Mouse (Mus musculus) bone marrow, adult 2 months (tissue): Measurements from ENCODE around the gene B4galt3. TPM values are rescaled to one million over a fixed set of nuclear protein-coding genes. Genes with fewer than 3 reads are reported as not detected.
A peak's percentile ranks its signal among the peaks of the same experiment; 100 is the strongest.

Source experiments
- H3K27ac ChIP-seq: fragments of 200-500 bp; 2 replicates; pipeline ENCODE4 v1.5.1; 2012; ENCODE audit warnings: low read depth, mild to moderate bottlenecking, control low read depth, inconsistent platforms, low read length; ENCODE audit not compliant: control insufficient read depth, poor library complexity, insufficient read depth
- H3K4me1 ChIP-seq: fragments of 200-500 bp; 2 replicates; pipeline ENCODE4 v1.6.1; 2011; ENCODE audit warnings: low read length; ENCODE audit not compliant: control insufficient read depth, insufficient read depth
- H3K4me3 ChIP-seq: fragments of 200-500 bp; replicated peaks from 2 replicates; pipeline ENCODE3; 2011; ENCODE audit warnings: mild to moderate bottlenecking, low read depth, low read length, control low read depth; ENCODE audit not compliant: control insufficient read depth
- CTCF ChIP-seq: fragments of 200-500 bp; IDR thresholded peaks from 2 replicates; pipeline ENCODE4 v1.5.1; 2011; ENCODE audit warnings: low read length, control low read depth; ENCODE audit not compliant: control insufficient read depth, insufficient read depth
- POLR2A ChIP-seq: fragments of 200-500 bp; IDR thresholded peaks from 2 replicates; pipeline ENCODE4 v1.6.1; 2011; ENCODE audit warnings: low read depth, mild to moderate bottlenecking, control low read depth, low read length, borderline replicate concordance; ENCODE audit not compliant: control insufficient read depth
- WGBS: fragments of 180-500 bp; shearing (Covaris S2); methylation state at CpG from one replicate; pipeline ENCODE4 v1.1.7; 2018; 5-methylcytosine and 5-hydroxymethylcytosine counted together
- polyA plus RNA-seq: library from polyadenylated mRNA; stranded (reverse); fragments of >200 nt; gene quantifications from 2 replicates; pipeline ENCODE4 v1.2.4, GENCODE M21; 2011; ENCODE audit warnings: low replicate concordance; ENCODE audit not compliant: missing spikeins, insufficient read depth, insufficient read length

Gene B4galt3
- 29.8 and 67.5 TPM in 2 replicates for polyA plus RNA-seq

DNA sequence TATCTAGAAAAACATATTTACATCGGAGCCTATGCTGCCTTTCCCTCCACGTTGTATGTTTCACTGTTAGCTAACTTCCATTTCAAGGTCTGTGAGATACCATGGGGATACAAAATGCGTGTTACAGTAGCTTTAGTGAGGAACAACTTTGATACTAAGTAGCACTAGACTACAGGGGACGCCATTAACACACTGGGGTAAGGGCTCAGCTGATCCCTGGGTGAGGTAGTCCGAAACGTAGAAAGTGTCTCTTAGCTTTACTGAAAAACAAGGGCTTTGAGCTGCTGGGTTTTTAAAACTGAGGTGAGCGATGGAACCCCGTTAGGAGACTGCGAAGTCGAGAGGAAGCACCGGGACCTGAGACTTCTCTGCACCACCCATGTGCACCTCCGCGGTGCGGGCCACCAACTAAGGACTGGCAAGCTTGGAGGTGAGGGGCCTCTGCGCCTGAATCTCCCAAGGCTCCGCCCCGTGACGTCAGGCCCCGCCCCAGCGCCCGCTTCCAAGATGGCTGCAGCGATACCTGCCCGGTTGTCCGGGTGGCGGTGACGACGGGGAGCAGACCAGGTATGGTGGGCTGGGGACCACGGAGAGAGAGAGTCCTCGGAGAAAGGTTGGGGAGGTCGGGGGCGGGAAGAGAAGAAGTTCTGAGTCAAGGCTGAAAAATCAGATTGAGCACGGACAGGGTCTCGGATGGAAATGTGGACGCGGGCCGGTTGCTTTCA is at the start of gene B4galt3:
Gene B4galt3, plus strand, starts transcription at position 481 of the 725 bp plus-strand sequence.
- H3K4me3 ChIP-seq: peak within 1 kb of the TSS; percentile 95
- 5% methylated on average over 36 of the region's 36 CpGs for WGBS
- TF ChIP-seq CTCF (no peak), POLR2A (peak; percentile 99)
- peak within 1 kb of the TSS; percentile 78 for H3K27ac ChIP-seq
- H3K4me1 ChIP-seq: peaks cover 2% of the 10 kb centered on the region; the same call in 1 of the 2 replicates

DNA sequence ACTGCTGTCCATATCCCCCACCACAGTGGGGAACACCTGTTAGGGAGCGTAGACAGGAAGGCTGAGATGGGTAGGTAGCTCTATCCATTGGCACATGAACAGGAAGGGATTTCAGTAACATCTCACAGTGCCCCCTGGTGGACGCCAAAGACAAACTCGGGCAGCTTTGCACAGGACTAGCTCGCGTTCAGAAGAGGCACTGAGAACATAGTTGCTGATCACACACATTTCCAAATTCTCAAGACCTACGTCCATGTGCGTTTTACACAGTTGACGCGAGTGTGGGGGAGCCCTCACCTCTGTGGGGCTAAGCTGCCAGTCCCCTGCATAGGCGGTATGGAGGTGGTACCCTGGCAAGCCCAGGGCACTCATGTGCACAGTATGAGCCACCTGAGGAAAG is 49.3 kb upstream of the B4galt3 start:
- Histone ChIP-seq H3K4me3 (no peak overlapping the region), H3K27ac (no peak overlapping the region)
- WGBS: 10% methylated on average over 10 of the region's 10 CpGs

DNA sequence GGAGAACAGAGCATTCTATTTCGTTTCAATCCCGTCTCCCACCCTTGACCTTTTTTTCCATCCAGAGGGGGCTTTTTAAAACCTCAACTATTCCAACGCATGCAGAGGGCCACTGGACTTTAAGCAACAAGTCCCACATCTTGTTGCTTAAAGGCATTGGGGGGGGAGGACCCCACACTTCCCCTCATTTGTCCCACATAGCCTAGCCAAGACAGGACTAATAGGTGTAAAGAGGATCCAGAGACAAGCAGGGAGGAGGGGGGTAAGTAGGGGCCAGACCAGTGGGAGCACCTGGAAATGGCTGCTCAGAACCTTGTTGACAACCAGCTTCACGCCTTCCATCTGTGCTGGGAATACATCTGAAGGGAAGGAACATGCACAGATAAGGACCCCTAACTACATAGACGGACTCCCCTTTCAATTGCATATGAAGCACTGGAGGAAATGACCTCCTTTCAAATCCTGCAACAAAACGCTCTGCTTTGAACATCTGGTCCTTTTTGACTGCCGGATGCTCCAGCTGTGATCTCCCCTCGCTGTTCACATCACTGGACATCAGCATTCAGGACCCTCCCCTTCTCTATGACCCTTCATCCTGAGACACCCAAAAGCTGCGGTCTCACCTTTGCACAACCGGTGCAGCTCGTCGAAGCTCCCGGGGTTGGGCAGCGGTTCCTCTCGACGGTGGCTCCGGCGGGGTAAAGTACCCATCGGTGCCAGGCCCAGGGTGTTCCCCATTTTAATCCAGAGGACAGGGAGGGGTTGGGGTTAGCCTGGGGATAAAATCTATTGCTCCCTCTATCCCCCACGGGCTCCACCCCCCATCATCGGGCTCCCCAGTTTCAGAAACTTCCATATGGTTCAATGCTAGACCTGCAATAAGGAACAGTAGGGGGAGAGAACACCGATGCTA is 48.6 kb upstream of the B4galt3 start:
- H3K4me1 ChIP-seq: peaks cover 3% of the 10 kb centered on the region
- TF ChIP-seq POLR2A (no peak), CTCF (no peak)
- peak overlapping the region; percentile 70 for H3K4me3 ChIP-seq
- H3K27ac ChIP-seq: no peak overlapping the region
- 8% methylated on average over 22 of the region's 22 CpGs for WGBS

More for the DNA sequence above, 49.3 kb upstream of the B4galt3 start:
- peaks cover 3% of the 10 kb centered on the region for H3K4me1 ChIP-seq
- TF ChIP-seq CTCF: peak; percentile 88
- TF ChIP-seq POLR2A: no peak

DNA sequence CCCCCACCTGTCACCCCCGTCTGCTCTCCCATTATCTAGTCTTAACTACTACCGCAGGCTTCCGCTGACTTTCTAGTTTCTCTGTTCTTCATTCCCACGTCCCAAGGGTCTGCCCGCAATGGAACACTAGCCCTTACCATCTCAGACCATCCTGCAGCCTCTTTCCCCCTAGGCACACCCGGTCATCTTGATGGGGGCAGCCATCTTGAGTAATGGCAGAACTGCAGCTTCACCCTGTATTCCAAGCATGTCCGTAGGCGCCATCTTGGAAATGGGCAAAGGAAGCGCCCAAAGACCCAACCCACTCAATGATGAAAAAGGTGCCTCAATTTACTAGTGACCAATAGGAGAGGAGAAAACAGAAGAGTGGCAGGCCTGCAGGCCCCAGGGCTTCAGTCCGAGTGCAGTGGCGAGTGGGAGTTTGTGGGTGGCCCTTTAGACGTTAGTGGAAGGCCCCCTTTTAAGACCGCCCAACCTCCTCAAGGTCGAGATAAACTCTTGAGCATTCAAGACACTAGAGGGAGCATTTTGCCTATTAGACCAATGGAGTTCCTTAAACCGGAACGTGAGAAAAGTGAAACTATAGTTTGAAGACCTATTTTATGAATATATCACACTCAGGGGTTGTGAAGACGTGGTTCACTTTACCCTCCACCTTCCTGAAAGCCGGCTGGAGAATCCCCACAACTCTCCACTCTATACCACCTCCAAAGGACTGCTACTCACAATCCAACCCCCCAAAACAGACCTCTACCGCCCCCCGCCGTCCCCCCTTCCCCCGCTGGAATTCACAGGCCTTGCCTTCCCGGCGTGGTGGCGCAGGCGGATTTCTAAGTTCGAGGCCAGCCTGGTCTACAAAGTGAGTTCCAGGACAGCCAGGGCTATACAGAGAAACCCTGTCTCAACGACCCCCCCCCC is 47.6 kb upstream of the B4galt3 start, which contains the start of gene Tomm40l:
Gene Tomm40l, minus strand, starts transcription at position 277 of the 918 bp plus-strand sequence.
- WGBS: 2% methylated on average over 28 of the region's 28 CpGs
- TF ChIP-seq POLR2A (no peak), CTCF (peak; percentile 8; the same call in 1 of the 2 replicates)
- Histone ChIP-seq H3K4me1 (peaks cover 3% of the 10 kb centered on the region), H3K4me3 (peak within 1 kb of the TSS; percentile 70), H3K27ac (peak within 1 kb of the TSS; percentile 28)

DNA sequence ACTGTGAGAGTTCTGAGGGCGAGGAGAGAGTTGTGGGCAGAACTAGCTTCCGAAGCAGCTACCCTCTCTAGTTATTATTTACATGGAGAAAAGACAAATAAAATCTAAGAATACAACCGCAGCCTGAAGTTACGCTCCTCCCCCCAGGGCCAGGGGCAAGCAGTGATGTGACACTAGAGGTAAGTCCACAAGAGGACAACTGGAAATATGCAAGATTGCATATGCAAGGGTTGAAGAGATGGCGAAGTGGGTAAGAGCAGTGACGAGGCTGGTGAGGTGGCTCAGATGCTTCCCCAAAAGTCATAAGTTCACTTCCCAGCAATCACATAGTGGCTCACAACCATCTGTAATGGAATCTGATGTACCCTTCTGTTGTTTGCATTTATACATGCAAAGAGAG is 47.0 kb upstream of the B4galt3 start:
- Histone ChIP-seq H3K4me1 (peaks cover 3% of the 10 kb centered on the region), H3K4me3 (peak overlapping the region; percentile 39), H3K27ac (peak overlapping the region; percentile 28; the same call in 1 of the 2 replicates)
- no peak for TF ChIP-seq CTCF
- TF ChIP-seq POLR2A: no peak
- WGBS: 61% methylated on average over 6 of the region's 6 CpGs

DNA sequence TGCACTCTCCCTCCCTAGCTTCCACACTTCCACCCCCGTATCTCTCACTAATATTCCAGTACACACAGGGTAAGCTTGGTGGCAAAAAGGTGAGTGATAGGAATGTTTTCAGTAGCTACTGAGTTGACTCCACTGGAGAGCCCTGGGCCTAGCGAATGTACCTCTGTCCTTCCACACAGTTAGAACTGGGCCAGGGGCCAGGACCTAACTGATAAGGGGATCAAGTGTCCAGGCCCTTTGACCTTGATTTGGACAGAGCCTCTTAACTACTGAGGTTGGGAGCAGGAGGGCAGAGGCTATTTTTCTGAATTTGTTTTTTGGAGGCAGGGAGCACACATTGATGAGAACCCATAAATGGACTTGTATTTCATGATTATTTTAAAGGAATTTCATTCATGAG is 46.3 kb upstream of the B4galt3 start:
- no peak overlapping the region for H3K4me3 ChIP-seq
- H3K27ac ChIP-seq: no peak overlapping the region
- TF ChIP-seq POLR2A (no peak), CTCF (no peak)
- 78% methylated on average over 2 of the region's 2 CpGs for WGBS
- H3K4me1 ChIP-seq: peaks cover 3% of the 10 kb centered on the region

DNA sequence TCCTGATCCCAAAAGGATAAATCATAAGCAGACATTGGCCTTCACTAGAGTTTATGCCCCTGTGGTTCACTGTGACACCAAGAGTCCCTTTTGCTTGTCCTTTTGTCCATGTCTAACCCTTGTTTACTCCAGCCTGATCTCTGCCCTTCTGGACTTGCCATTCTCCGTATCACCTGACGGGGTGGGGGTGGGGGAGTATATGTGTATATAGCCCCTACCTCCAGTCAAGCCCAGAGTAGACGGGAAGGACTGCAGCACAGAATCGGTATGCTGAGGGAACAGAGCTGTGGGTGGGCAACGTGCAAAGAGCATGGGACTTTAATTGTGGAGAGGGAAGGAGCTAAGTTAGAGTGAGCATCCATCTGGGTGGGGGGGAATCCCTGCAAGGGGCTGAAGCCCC is 45.3 kb upstream of the B4galt3 start, which contains the start of gene Apoa2:
Gene Apoa2, plus strand, starts transcription at position 198 of the 400 bp plus-strand sequence.
- no peak within 1 kb of the TSS for H3K27ac ChIP-seq
- no peak for TF ChIP-seq CTCF
- TF ChIP-seq POLR2A: no peak
- no peak within 1 kb of the TSS for H3K4me3 ChIP-seq
- 88% methylated on average over 5 of the region's 5 CpGs for WGBS
- H3K4me1 ChIP-seq: peaks cover 3% of the 10 kb centered on the region

DNA sequence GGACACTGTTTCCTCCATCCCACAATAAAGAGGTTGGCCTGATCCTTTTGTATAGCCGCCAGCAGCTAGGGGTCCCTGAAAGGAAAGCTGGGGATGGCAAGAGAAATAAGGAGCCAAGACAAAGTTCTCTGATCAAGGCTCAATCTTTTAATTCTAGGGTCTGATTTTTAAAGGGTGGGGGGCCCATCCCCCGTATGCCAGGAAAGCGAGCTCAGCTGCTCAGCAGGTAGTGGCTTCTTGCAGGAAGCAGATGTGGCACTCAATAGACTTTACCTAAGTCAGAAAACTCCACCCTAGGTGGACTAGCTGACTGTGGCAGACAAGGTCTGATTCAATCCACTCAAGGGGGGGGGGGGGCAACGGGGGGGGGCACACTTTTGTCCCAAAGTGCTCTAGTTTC is 43.3 kb upstream of the B4galt3 start:
- H3K4me3 ChIP-seq: no peak overlapping the region
- TF ChIP-seq CTCF: no peak
- no peak overlapping the region for H3K27ac ChIP-seq
- 48% methylated on average over 4 of the region's 4 CpGs for WGBS
- no peaks in the 10 kb centered on the region for H3K4me1 ChIP-seq
